Mouse (Mus musculus): ENCODE measurements at regions not wholly inside any gene's neighbourhood (a gene's known extent, or its start where the extent isn't known, plus 50 kb on each side); places are given as distances from the start of the nearest gene placed in this dataset.

GRCm38 (mm10) chr1:184534511-184534910 is 197.9 kb downstream of the Hlx start:
- no peak for ATAC-seq
- Histone ChIP-seq H3K27ac (ENCODE audit: low read depth, low read length) (no peak overlapping the region), H3K27me3 (replicated peaks; ENCODE audit: control insufficient read depth, insufficient read depth, low read length) (no peaks in the 10 kb centered on the region), H3K4me1 (ENCODE audit: control insufficient read depth, insufficient read depth, low read depth, low read length) (no peaks in the 10 kb centered on the region), H3K4me2 (ENCODE audit: low read length) (no peak overlapping the region), H3K4me3 (ENCODE audit: low read length) (no peak overlapping the region), H3K9me3 (ENCODE audit: control insufficient read depth, low read length) (no peaks in the 10 kb centered on the region), H3K9ac (ENCODE audit: low read depth, low read length) (no peak overlapping the region), H3K36me3 (ENCODE audit: control insufficient read depth, insufficient read depth, low read length) (no peaks in the 10 kb centered on the region)
- 91% methylated on average over 4 of the region's 4 CpGs for WGBS

- Histone ChIP-seq H3K9ac (ENCODE audit: low read depth, low read length) (no peak overlapping the region), H3K4me1 (ENCODE audit: control insufficient read depth, insufficient read depth, low read depth, low read length) (no peaks in the 10 kb centered on the region), H3K27ac (ENCODE audit: low read depth, low read length) (no peak overlapping the region), H3K4me3 (ENCODE audit: low read length) (no peak overlapping the region), H3K4me2 (ENCODE audit: low read length) (no peak overlapping the region), H3K9me3 (ENCODE audit: control insufficient read depth, low read length) (no peaks in the 10 kb centered on the region), H3K27me3 (replicated peaks; ENCODE audit: control insufficient read depth, insufficient read depth, low read length) (no peaks in the 10 kb centered on the region), H3K36me3 (ENCODE audit: control insufficient read depth, insufficient read depth, low read length) (no peaks in the 10 kb centered on the region)
- ATAC-seq = no peak
- WGBS = 75% methylated on average over 5 of the region's 5 CpGs
Measured at GRCm38 (mm10) chr1:184533870-184534269, 198.5 kb downstream of the Hlx start.

- Histone ChIP-seq H3K9ac (ENCODE audit: low read depth, low read length) (no peak overlapping the region), H3K4me2 (ENCODE audit: low read length) (no peak overlapping the region), H3K4me1 (ENCODE audit: control insufficient read depth, insufficient read depth, low read depth, low read length) (no peaks in the 10 kb centered on the region), H3K9me3 (ENCODE audit: control insufficient read depth, low read length) (no peaks in the 10 kb centered on the region), H3K27me3 (replicated peaks; ENCODE audit: control insufficient read depth, insufficient read depth, low read length) (no peaks in the 10 kb centered on the region), H3K4me3 (ENCODE audit: low read length) (no peak overlapping the region), H3K36me3 (ENCODE audit: control insufficient read depth, insufficient read depth, low read length) (no peaks in the 10 kb centered on the region), H3K27ac (ENCODE audit: low read depth, low read length) (no peak overlapping the region)
- WGBS = 81% methylated on average over 8 of the region's 8 CpGs
- no peak for ATAC-seq
Measured at GRCm38 (mm10) chr1:184532488-184533055, 199.8 kb downstream of the Hlx start.

GRCm38 (mm10) chr1:184530606-184531320 is 201.7 kb downstream of the Hlx start:
- Histone ChIP-seq H3K4me1 (ENCODE audit: control insufficient read depth, insufficient read depth, low read depth, low read length) (no peaks in the 10 kb centered on the region), H3K4me3 (ENCODE audit: low read length) (no peak overlapping the region), H3K9ac (ENCODE audit: low read depth, low read length) (no peak overlapping the region), H3K27ac (ENCODE audit: low read depth, low read length) (no peak overlapping the region), H3K27me3 (replicated peaks; ENCODE audit: control insufficient read depth, insufficient read depth, low read length) (no peaks in the 10 kb centered on the region), H3K4me2 (ENCODE audit: low read length) (no peak overlapping the region), H3K9me3 (ENCODE audit: control insufficient read depth, low read length) (no peaks in the 10 kb centered on the region), H3K36me3 (ENCODE audit: control insufficient read depth, insufficient read depth, low read length) (no peaks in the 10 kb centered on the region)
- no peak for ATAC-seq
- WGBS = 48% methylated on average over 3 of the region's 3 CpGs

- WGBS = 67% methylated on average over 4 of the region's 4 CpGs
Measured at GRCm38 (mm10) chr1:184525740-184526139, 206.7 kb downstream of the Hlx start.

GRCm38 (mm10) chr1:184519551-184519950 is 212.9 kb downstream of the Hlx start:
- 60% methylated on average over 5 of the region's 5 CpGs for WGBS
- Histone ChIP-seq H3K4me3 (ENCODE audit: low read length) (no peak overlapping the region), H3K36me3 (ENCODE audit: control insufficient read depth, insufficient read depth, low read length) (no peaks in the 10 kb centered on the region), H3K27ac (ENCODE audit: low read depth, low read length) (no peak overlapping the region), H3K4me2 (ENCODE audit: low read length) (0 out of 2 replicates have a peak overlapping the region, but pooled peaks have one; percentile 2), H3K27me3 (replicated peaks; ENCODE audit: control insufficient read depth, insufficient read depth, low read length) (no peaks in the 10 kb centered on the region), H3K9ac (ENCODE audit: low read depth, low read length) (no peak overlapping the region), H3K9me3 (ENCODE audit: control insufficient read depth, low read length) (no peaks in the 10 kb centered on the region), H3K4me1 (ENCODE audit: control insufficient read depth, insufficient read depth, low read depth, low read length) (no peaks in the 10 kb centered on the region)
- no peak for ATAC-seq

More at GRCm38 (mm10) chr1:184525740-184526139, 206.7 kb downstream of the Hlx start:
- Histone ChIP-seq H3K27me3 (replicated peaks; ENCODE audit: control insufficient read depth, insufficient read depth, low read length) (no peaks in the 10 kb centered on the region), H3K4me1 (ENCODE audit: control insufficient read depth, insufficient read depth, low read depth, low read length) (no peaks in the 10 kb centered on the region), H3K4me3 (ENCODE audit: low read length) (no peak overlapping the region), H3K27ac (ENCODE audit: low read depth, low read length) (no peak overlapping the region), H3K4me2 (ENCODE audit: low read length) (no peak overlapping the region), H3K9ac (ENCODE audit: low read depth, low read length) (no peak overlapping the region), H3K36me3 (ENCODE audit: control insufficient read depth, insufficient read depth, low read length) (no peaks in the 10 kb centered on the region), H3K9me3 (ENCODE audit: control insufficient read depth, low read length) (no peaks in the 10 kb centered on the region)
- no peak for ATAC-seq

- H3K9ac ChIP-seq (ENCODE audit: low read depth, low read length) = no peak overlapping the region
- no peaks in the 10 kb centered on the region for H3K27me3 ChIP-seq (replicated peaks; ENCODE audit: control insufficient read depth, insufficient read depth, low read length)
- no peaks in the 10 kb centered on the region; the same call in 1 of the 2 replicates for H3K4me1 ChIP-seq (ENCODE audit: control insufficient read depth, insufficient read depth, low read depth, low read length)
- H3K36me3 ChIP-seq (ENCODE audit: control insufficient read depth, insufficient read depth, low read length) = no peaks in the 10 kb centered on the region
- H3K9me3 ChIP-seq (ENCODE audit: control insufficient read depth, low read length) = no peaks in the 10 kb centered on the region
- ATAC-seq = no peak
- 71% methylated on average over 4 of the region's 4 CpGs for WGBS
- no peak overlapping the region for H3K4me3 ChIP-seq (ENCODE audit: low read length)
- H3K27ac ChIP-seq (ENCODE audit: low read depth, low read length) = no peak overlapping the region
- no peak overlapping the region for H3K4me2 ChIP-seq (ENCODE audit: low read length)
Measured at GRCm38 (mm10) chr1:184504663-184505062, 227.8 kb downstream of the Hlx start.

GRCm38 (mm10) chr1:184503827-184504355 is 228.5 kb downstream of the Hlx start:
- no peaks in the 10 kb centered on the region; the same call in 1 of the 2 replicates for H3K4me1 ChIP-seq (ENCODE audit: control insufficient read depth, insufficient read depth, low read depth, low read length)
- no peak for ATAC-seq
- H3K27me3 ChIP-seq (replicated peaks; ENCODE audit: control insufficient read depth, insufficient read depth, low read length) = no peaks in the 10 kb centered on the region
- H3K4me2 ChIP-seq (ENCODE audit: low read length) = no peak overlapping the region
- H3K36me3 ChIP-seq (ENCODE audit: control insufficient read depth, insufficient read depth, low read length) = no peaks in the 10 kb centered on the region
- H3K27ac ChIP-seq (ENCODE audit: low read depth, low read length) = no peak overlapping the region
- H3K9me3 ChIP-seq (ENCODE audit: control insufficient read depth, low read length) = no peaks in the 10 kb centered on the region
- H3K4me3 ChIP-seq (ENCODE audit: low read length) = no peak overlapping the region
- 89% methylated on average over 4 of the region's 4 CpGs for WGBS
- no peak overlapping the region for H3K9ac ChIP-seq (ENCODE audit: low read depth, low read length)

- Histone ChIP-seq H3K36me3 (ENCODE audit: control insufficient read depth, insufficient read depth, low read length) (no peaks in the 10 kb centered on the region), H3K9me3 (ENCODE audit: control insufficient read depth, low read length) (no peaks in the 10 kb centered on the region), H3K27me3 (replicated peaks; ENCODE audit: control insufficient read depth, insufficient read depth, low read length) (no peaks in the 10 kb centered on the region), H3K4me3 (ENCODE audit: low read length) (no peak overlapping the region), H3K9ac (ENCODE audit: low read depth, low read length) (no peak overlapping the region), H3K27ac (ENCODE audit: low read depth, low read length) (no peak overlapping the region), H3K4me1 (ENCODE audit: control insufficient read depth, insufficient read depth, low read depth, low read length) (no peaks in the 10 kb centered on the region; the same call in 1 of the 2 replicates), H3K4me2 (ENCODE audit: low read length) (no peak overlapping the region)
- 66% methylated on average over 5 of the region's 5 CpGs for WGBS
- ATAC-seq = no peak
Measured at GRCm38 (mm10) chr1:184500702-184501101, 231.7 kb downstream of the Hlx start.

Data from hindbrain, embryonic 16.5 days (tissue).